Mouse (Mus musculus) midbrain, embryonic 11.5 days (tissue): Measurements from ENCODE around the gene Slc12a7. TPM values are rescaled to one million over a fixed set of nuclear protein-coding genes. Genes with fewer than 3 reads are reported as not detected.
"Not testable (repeated sequence)": the region's sequence is repeated elsewhere in the genome, so short reads cannot be mapped to it uniquely, and the experiment has no call there.

Experiments
- ATAC-seq: fragments of 200-750 bp; cut with Nextera tagmentation; 2 replicates; pipeline ENCODE4 v1.8.0; 2017; ENCODE audit warnings: moderate TSS enrichment, moderate library complexity; ENCODE audit not compliant: low FRiP score
- DNase-seq: peaks from one replicate; pipeline ENCODE4 v3.0.0; 2015; ENCODE audit warnings: low spot score; ENCODE audit errors: missing footprints
- H3K27ac ChIP-seq: fragments of 300-500 bp; sonication (generic); 2 replicates; pipeline ENCODE4 v1.5.1; 2014; ENCODE audit warnings: low read depth, low read length
- H3K27me3 ChIP-seq: fragments of 300-500 bp; sonication (generic); 2 replicates; pipeline ENCODE4 v1.6.1; 2014; ENCODE audit warnings: mild to moderate bottlenecking, low read length, moderate library complexity, mixed read lengths; ENCODE audit not compliant: control insufficient read depth, insufficient read depth
- H3K36me3 ChIP-seq: fragments of 300-500 bp; sonication (generic); 2 replicates; pipeline ENCODE4 v1.6.1; 2014; ENCODE audit warnings: mild to moderate bottlenecking, low read length, moderate library complexity, mixed read lengths; ENCODE audit not compliant: control insufficient read depth, insufficient read depth
- H3K4me1 ChIP-seq: fragments of 300-500 bp; sonication (generic); 2 replicates; pipeline ENCODE4 v1.6.1; 2014; ENCODE audit warnings: low read length; ENCODE audit not compliant: control insufficient read depth, insufficient read depth
- H3K4me2 ChIP-seq: fragments of 300-500 bp; sonication (generic); 2 replicates; pipeline ENCODE4 v1.6.1; 2014; ENCODE audit warnings: mild to moderate bottlenecking, moderate library complexity
- H3K4me3 ChIP-seq: fragments of 300-500 bp; sonication (generic); 2 replicates; pipeline ENCODE4 v1.5.1; 2014; ENCODE audit warnings: low read depth, low read length
- H3K9ac ChIP-seq: fragments of 300-500 bp; sonication (generic); 2 replicates; pipeline ENCODE4 v1.6.1; 2014; ENCODE audit warnings: low read length
- H3K9me3 ChIP-seq: fragments of 300-500 bp; sonication (generic); 2 replicates; pipeline ENCODE4 v1.6.1; 2016; ENCODE audit warnings: low read length; ENCODE audit not compliant: control insufficient read depth
- WGBS: fragments of 180-500 bp; shearing (Covaris S2); extraction: QIAGEN DNeasy Blood & Tissue Kit; methylation state at CpG from one replicate; pipeline ENCODE4 v1.1.7; 2014; 5-methylcytosine and 5-hydroxymethylcytosine counted together
- polyA plus RNA-seq: library from polyadenylated mRNA; unstranded; fragments of >200 nt; fragmentation: Nextera tagmentation; extraction: Ambion mirVana; gene quantifications from 2 replicates; pipeline ENCODE4 v1.2.1, GENCODE M21; 2014

Gene Slc12a7
- polyA plus RNA-seq, 1 experiment from 2014 or later: 38.2 TPM

- H3K9me3 ChIP-seq: no peaks in the 10 kb centered on the region
- no peak overlapping the region for H3K9ac ChIP-seq
- no peak overlapping the region for H3K4me3 ChIP-seq
- H3K4me2 ChIP-seq: no peak overlapping the region
- DNase-seq (no peak), ATAC-seq (no peak)
- no peaks in the 10 kb centered on the region for H3K27me3 ChIP-seq
- WGBS: 93% methylated on average over 3 of the region's 3 CpGs
- no peak overlapping the region for H3K27ac ChIP-seq
- no peaks in the 10 kb centered on the region for H3K36me3 ChIP-seq
- no peaks in the 10 kb centered on the region for H3K4me1 ChIP-seq
Observed at GRCm38 (mm10) chr13:73696529-73696928, 36.4 kb upstream of the Slc12a7 start.

DNA sequence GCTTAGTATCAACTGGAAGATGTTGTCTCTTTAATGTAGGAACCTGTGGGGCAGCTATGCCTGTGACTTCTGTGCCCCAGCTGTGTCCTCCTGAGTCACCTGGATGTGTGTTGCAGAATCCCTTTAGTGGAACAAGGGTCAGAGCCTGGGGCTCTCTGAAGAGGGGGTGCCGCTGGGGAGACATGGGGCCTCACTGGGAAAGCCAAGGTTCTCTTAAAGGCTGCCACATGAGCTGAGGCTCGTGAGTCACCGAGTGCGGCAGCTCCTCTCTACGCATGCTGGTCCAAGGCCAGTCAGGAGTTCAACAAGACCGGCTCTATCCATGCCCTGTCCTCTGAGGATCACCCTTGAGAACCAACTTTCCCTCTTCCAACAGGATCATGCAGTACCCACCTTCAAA, 33.2 kb upstream of the Slc12a7 start:
- no peaks in the 10 kb centered on the region for H3K36me3 ChIP-seq
- H3K9me3 ChIP-seq: no peaks in the 10 kb centered on the region
- WGBS: 91% methylated on average over 6 of the region's 6 CpGs
- H3K27me3 ChIP-seq: no peaks in the 10 kb centered on the region
- H3K4me3 ChIP-seq: no peak overlapping the region
- no peak for ATAC-seq
- no peak overlapping the region for H3K9ac ChIP-seq
- H3K27ac ChIP-seq: no peak overlapping the region
- no peak overlapping the region for H3K4me2 ChIP-seq
- no peaks in the 10 kb centered on the region for H3K4me1 ChIP-seq
- DNase-seq: no peak

- DNase-seq: no peak
- Histone ChIP-seq H3K9ac (no peak overlapping the region), H3K4me3 (no peak overlapping the region), H3K4me2 (no peak overlapping the region), H3K36me3 (no peaks in the 10 kb centered on the region), H3K4me1 (no peaks in the 10 kb centered on the region), H3K27ac (no peak overlapping the region), H3K27me3 (no peaks in the 10 kb centered on the region), H3K9me3 (no peaks in the 10 kb centered on the region)
- ATAC-seq: no peak
- WGBS: 93% methylated on average over 12 of the region's 12 CpGs
Observed at GRCm38 (mm10) chr13:73700554-73700953, 32.3 kb upstream of the Slc12a7 start.

DNA sequence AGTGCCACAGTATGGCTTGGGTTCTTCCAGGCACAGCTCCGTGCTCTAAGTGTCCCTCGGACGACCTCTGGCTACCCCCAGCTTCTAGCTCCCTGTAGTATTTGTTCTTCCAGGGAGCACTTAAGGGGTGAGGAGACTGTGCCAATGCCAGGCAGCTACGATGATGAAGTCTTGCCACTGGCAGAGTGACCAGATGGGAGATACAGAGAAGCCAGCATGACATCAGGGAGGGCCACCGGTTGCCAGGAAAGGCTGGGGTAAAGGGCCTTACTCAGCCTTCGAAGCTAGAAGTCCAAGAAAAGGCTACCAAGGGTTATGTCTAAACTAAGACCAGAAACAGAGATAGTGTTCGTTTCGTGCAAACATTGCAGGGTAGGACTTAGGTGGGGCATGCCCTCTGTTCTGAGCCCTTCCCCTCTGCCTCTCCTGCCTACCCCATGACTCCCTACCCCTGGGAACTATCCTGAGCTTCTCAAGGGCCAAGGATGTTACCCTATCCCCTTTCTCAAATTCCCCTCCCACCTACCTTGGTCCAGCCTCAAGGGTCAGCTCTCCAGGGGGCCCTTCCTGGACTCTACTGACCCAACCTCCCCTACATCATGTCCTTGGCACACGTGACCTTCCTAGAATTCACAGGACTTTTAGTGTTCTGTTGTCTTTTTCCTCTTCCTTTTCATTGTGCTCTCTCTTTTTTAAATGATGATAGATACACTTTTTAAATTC, 31.6 kb upstream of the Slc12a7 start:
- DNase-seq: no peak
- Histone ChIP-seq H3K27ac (no peak overlapping the region), H3K27me3 (no peaks in the 10 kb centered on the region), H3K9me3 (no peaks in the 10 kb centered on the region), H3K9ac (no peak overlapping the region), H3K4me3 (no peak overlapping the region), H3K36me3 (no peaks in the 10 kb centered on the region), H3K4me1 (no peaks in the 10 kb centered on the region), H3K4me2 (no peak overlapping the region)
- WGBS: 80% methylated on average over 9 of the region's 9 CpGs
- no peak for ATAC-seq

DNA sequence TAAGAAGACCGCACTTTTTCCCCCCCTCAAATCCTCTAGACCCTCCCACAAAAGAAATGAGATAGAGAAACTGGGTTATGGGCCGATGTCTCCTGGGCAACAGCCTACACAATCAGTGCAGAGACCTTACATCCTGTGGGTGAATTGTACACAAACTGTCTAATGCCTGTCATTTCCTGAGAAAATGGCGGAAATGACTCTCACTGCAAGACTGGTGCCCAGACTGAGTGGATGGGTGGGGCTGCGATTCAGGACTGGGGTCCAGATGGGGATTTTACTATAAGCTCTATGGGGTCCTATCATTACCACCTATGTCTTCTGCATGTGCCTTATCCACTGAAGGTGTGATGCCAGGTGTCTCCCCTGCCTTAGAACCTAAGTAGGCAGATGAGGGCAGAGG, 30.1 kb upstream of the Slc12a7 start:
- H3K36me3 ChIP-seq: no peaks in the 10 kb centered on the region
- H3K27me3 ChIP-seq: no peaks in the 10 kb centered on the region
- 92% methylated on average over 4 of the region's 4 CpGs for WGBS
- H3K4me2 ChIP-seq: no peak overlapping the region
- H3K4me3 ChIP-seq: no peak overlapping the region
- H3K27ac ChIP-seq: no peak overlapping the region
- H3K9me3 ChIP-seq: no peaks in the 10 kb centered on the region
- no peak overlapping the region for H3K9ac ChIP-seq
- no peak for DNase-seq
- H3K4me1 ChIP-seq: no peaks in the 10 kb centered on the region
- ATAC-seq: no peak

DNA sequence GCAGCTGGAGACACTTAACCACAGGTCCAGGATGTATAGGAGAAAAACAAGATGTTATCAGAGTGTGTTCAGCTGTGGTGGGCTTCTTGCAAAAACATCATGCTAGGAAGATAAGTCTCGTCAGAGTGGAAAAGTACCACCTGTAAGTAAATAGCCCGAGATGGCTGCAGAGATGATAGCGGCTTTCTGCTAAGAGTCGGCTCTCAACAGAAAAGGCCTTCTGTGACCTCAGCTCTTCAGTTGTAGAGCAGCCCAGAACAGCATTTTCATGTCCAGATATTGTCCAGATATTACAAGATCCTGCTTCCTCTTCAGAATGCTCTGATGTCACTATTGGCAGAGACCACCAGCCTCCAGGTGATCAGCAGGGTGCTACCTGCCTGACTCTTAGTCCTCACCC, 29.4 kb upstream of the Slc12a7 start:
- H3K4me3 ChIP-seq, H3K4me2 ChIP-seq, H3K27me3 ChIP-seq, H3K27ac ChIP-seq, H3K9me3 ChIP-seq, DNase-seq, H3K9ac ChIP-seq, ATAC-seq, H3K36me3 ChIP-seq, H3K4me1 ChIP-seq: not testable (repeated sequence)
- 84% methylated on average over 4 of the region's 4 CpGs for WGBS

DNA sequence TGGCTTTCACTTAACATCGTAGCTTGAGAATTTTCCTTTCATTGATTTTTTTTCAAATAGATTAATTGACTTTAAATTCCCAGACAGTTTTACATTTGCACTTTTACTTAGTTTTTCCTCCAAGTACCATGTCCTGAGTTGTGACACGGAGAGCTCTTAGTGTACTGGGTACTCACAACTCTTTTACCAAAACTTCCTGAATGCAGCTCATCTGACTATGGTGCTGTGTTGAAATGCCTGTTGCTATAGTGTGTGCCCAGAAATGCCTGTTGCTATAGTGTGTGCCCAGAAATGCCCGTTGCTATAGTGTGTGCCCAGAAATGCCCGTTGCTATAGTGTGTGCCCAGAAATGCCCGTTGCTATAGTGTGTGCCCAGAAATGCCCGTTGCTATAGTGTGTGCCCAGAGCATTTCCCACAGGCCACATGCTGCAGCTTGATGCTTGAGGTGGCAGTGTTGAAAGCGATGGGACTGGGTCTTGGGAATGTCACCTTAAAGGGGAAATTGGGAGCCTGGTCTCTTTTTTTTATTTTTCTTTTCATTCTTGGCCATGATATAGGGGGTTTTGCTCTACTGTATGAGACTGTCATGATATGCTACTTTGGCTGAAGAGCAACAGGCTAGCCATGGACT, 28.1 kb upstream of the Slc12a7 start, which contains the start of gene Slc6a19:
TSS of gene Slc6a19 (minus strand) at position 172 of the 632 bp plus-strand sequence.
- Histone ChIP-seq H3K4me1 (no peaks in the 10 kb centered on the region), H3K27me3 (no peaks in the 10 kb centered on the region), H3K9ac (no peak within 1 kb of the TSS), H3K4me3 (no peak within 1 kb of the TSS), H3K27ac (no peak within 1 kb of the TSS), H3K4me2 (no peak within 1 kb of the TSS), H3K36me3 (no peaks in the 10 kb centered on the region), H3K9me3 (no peaks in the 10 kb centered on the region)
- no peak for DNase-seq
- no peak for ATAC-seq
- WGBS: 83% methylated on average over 7 of the region's 7 CpGs

DNA sequence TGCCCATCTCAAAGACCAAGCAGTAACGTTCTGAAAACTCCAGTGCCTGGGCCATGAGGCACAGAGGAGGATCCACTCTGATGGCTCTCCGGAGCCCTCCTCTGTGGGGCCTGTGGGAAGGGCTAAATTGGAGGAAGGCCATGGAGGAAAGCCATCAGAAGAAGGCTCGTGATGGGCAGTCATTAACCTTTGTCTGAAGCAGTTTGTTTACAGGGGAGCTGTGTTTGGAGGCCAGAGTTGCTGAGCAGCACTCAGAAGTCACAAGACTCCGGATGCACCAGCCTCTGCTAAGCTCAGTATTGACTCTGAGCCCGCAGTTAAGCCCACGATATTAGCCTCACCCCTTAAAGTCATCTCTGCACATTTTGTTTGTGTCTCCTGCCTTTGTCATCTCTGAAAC, 23.4 kb upstream of the Slc12a7 start:
- Histone ChIP-seq H3K4me1 (no peaks in the 10 kb centered on the region), H3K27me3 (no peaks in the 10 kb centered on the region), H3K4me2 (no peak overlapping the region), H3K4me3 (no peak overlapping the region), H3K9ac (no peak overlapping the region), H3K36me3 (no peaks in the 10 kb centered on the region), H3K27ac (no peak overlapping the region), H3K9me3 (no peaks in the 10 kb centered on the region)
- DNase-seq (peak; percentile 21), ATAC-seq (no peak)
- WGBS: 82% methylated on average over 6 of the region's 6 CpGs

- no peak for ATAC-seq
- H3K9me3 ChIP-seq: no peaks in the 10 kb centered on the region
- H3K9ac ChIP-seq: no peak overlapping the region
- no peak overlapping the region for H3K4me3 ChIP-seq
- no peaks in the 10 kb centered on the region for H3K36me3 ChIP-seq
- no peaks in the 10 kb centered on the region for H3K4me1 ChIP-seq
- H3K27ac ChIP-seq: no peak overlapping the region
- no peaks in the 10 kb centered on the region for H3K27me3 ChIP-seq
- DNase-seq: peak; percentile 26
- WGBS: 92% methylated on average over 5 of the region's 5 CpGs
- no peak overlapping the region for H3K4me2 ChIP-seq
Observed at GRCm38 (mm10) chr13:73711221-73711620, 21.7 kb upstream of the Slc12a7 start.
